Mouse (Mus musculus) right cerebral cortex, adult 2 months (tissue): ENCODE measurements around the gene Ociad2.

Experiments
- DNase-seq, 2 experiments: peaks; one replicate each; pipeline ENCODE4 v3.0.0; 2021 to 2022; ENCODE audit warnings: low spot score in 2 of 2

Ociad2 gene

DNA sequence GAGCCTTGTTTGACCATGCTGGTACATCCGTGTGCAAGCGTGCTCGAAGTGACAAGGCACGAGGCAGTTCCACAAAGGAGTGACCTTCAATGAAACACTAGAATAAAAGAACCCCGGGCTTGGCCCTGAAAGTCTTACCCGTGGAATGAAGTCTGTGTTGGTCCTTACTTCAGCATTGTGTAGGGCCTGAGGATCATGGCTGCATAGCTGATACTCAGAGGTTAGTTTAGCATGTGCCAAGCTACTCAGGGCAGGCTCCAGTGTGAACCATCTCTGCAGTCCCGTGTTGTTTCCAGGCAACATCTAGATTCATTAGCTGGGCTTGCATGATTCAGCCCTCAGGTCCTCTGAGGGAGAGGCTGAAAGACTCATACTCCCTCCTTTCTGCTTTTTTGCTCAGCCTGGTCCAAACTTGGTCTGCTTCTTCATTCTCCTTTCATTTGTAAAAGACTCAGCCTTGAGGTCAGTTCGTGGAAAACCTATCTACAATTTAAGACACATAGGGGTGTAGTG, at the start of gene Ociad2:
Gene Ociad2 (minus strand): TSS at position 306 of the 513 bp plus-strand sequence.
- DNase-seq: no peak

DNA sequence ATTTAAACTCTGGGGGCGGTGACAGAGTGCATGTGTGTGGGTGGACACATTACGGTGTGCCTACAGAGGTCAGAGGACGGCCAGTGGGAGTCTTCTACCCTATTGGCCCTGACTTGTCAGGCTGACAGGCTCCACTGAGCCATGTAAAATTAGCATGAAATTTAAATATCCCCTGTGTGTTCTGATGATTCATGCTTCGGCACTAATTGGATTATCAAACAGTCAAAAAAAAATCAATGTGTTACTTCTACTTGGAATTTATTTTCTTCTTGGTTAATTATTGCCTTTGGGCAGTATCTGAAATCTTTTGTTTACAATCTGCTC, 42.8 kb upstream of the Ociad2 start:
- DNase-seq: no peak

DNA sequence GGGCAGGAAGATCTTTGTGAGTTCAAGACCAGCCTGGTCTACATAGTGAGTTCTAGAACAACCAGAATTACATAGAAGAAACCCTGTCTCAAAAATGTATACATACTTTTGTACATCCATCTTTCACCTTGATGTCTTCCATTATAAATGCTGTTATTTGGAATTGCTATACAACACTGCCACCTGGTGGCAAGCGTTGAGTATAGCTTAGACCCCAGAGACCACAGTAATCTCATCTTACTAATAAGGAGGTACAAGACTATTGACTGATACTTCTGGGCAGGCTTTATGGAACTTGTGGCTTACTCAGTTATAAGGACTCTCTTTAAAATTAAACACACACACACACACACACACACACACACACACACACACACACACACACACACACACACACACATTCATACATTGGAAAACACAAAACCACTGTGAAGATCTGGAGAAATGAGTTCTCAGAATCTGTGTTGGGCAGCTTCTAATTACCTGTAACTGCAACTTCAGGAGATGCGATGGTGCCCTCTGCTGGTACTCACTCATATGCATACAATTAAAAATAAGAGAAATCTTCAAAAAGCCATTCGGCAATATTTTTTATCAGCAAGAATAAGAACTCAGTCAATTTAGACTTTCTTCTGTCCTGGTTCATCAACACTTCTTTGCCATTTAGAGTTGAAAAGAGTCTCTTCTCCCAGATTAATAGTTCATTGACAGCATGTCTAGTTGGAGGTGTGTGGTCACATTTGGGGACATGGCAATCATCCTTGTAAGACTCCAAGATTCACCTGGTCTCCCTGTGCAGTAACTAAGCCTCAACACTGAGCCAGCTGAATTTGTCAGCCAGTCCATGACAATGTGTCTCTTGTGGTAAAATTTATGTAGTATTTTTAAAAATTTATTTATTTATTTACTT, 42.2 kb upstream of the Ociad2 start:
- peak; percentile 80 for DNase-seq

DNA sequence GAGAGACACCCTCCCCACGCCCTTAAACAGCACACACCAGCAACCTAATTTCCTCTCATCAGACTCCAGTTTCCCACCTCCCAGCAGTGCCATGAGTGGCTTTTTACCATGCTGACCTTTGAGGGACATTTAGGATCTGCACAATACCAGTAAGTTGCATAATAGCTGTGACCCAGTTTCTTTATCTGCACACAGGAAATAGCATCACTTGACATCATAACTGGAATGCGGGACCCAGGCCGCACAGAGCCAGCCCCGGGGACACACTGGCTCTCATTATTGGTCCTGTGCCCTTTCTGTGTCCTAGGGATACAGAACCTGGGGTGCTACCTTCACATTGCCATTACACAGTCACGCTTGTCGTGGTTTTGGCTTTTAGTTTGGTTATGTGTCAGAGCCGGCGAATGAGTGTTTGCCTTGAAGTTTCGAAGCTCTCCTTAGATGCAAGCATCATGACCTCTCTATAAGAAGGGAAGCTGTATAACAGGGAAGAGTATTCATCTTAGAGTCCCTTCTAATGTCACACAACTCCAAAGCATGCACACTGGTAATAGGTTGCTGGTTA, 41.2 kb upstream of the Ociad2 start:
- DNase-seq: no peak

DNA sequence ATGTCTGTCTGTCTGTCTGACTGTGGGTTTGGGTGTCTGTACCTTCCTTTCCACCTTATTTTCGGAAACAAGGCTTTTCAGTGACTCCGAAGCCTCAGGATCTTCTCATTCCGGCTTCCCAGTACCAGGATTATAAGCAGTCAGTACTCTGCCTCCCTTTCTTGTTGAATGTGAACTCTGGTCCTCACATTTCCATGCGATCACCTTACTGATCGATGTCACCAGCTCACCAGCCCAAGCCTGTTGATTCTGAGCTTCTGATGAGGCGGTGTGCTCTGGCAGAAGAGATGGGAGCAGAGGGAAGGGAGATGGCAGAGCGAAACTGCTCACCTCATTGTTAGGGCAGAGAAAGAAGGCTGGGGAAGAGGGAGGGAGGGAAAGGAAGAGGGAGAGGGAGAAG, 40.7 kb upstream of the Ociad2 start:
- DNase-seq: no peak

DNA sequence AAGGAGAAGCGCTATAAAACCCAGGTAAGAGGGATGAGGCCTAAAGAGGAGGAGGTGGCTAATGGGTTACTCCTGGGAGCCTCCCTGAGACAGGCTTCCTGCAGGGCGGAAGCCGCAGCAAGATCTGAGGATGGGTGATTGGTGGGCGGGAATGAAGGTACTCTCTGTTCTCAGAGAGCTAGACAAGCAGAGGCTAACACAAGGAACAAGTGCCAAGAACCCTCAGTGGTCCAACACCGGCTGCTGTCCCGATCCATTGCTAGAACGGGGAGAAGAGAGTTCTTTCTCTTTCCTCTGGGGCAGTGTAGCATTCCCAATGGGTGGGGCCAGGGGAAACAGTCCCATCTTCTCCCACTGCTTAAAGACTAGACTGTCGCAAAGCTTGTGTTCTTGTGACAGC, 40.0 kb upstream of the Ociad2 start:
- DNase-seq: no peak

DNA sequence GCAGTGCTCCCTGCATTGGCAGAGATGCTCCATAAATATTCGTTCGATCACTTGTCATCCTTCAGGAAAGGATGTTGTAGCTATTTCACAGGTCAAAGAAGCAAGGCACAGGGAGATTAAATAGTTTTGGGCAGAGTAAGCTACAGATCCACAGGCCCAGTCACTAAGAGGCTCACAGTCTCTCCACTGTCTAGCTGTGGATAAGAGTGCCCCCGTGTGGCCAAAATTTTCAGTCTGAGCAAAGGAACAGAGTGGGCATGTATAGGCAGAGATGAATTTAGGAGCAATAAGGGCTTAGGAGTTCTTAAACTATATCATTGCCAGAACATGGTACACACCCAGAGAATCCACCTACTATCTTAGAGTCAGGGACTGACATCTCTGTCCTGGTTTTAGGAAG, 39.1 kb upstream of the Ociad2 start:
- DNase-seq: peak; percentile 94 to 96

DNA sequence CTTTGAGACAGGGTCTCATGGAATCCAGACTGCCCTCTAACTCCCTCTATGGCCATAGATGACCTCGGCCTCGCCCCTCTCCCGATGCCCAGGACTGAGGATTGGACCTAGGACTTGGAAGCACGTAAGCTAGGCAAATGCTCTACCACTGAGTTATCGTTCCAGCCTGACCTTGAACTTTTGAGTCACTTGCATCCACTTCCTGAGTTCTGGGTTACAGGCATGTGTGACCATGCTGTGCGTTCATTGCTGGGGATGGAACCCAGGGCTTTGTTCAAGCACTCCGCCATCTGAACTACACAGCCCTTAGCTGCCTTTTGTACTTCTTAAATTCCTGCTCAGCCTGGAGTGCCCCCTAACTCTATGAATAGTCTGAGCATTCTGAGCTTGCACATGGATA, 35.7 kb upstream of the Ociad2 start:
- DNase-seq: no peak

DNA sequence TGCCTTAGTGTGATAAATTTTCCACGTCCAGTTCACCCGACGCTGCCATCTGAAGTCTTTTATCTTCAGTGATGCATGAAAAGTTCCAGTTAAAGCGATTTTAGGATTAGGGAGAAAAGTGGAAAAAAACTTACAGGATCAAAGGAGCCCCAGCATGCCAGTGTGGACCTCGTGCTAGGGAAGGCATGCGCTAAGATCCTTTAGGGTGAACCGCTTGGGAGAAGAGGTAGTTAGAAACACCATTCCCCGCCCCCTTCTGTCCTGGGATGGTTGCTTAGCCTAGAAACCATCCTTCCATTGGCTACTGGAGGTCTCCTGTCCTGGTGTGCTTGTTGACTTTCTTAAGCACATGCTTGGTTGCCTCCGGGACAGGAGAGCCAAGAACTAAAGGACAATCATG, 35.2 kb upstream of the Ociad2 start:
- no peak for DNase-seq

DNA sequence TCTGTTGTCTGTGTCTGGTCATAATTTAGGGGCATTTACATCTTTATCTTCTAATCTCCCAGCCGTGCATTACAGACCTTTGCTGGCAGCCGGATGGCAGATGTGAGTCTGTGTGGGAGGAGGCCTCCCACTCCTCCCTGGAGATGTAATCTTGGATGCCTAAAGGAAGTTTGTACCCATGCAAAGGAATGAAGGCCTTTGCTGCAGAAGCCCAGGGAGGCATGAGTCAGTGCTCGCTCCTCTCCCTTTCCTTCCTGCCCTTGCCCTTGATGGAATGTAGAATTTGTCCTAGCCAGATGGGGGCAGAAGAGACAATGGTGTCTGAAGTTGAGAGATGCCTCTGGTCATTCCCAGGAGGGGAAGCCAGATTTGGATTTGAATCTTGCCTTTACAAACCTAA, 32.4 kb upstream of the Ociad2 start:
- no peak for DNase-seq

DNA sequence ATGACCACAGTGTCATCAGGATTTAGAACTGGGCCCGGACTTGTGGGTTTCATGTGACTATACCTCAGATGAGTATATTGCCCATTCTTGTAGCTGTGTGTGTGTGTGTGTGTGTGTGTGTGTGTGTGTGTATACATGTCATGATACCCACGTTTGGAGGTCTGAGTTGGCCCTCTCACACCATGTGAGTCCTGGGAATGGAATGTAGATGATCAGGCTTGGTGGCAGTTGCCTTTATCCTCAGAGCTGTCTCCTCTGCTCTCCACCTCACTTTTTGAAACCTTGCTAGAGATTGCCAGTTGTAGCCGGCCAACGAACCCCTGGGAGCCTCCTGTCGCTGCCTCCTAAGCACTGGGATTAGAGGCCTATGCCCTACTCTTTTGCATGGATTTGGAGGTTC, 31.8 kb upstream of the Ociad2 start:
- no peak for DNase-seq

DNA sequence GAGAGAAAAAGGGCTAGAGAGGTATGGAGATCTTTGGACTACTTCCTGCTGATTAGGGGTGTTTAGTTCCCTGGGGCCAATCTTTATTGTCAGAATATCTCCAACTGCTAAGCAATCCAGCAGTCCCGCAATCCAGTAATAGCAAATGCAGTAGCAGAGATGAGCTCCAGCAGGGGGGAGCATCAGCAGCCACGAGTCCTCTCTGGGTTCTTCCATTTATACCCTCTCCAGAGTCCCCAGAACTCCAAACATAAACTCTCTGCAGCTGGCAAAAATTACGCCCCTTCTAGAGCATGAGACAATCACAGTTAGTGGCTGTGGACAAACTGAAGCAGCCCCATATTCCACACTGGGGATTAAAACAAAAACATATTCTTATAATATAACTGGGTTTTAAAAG, 28.9 kb upstream of the Ociad2 start:
- no peak for DNase-seq

DNA sequence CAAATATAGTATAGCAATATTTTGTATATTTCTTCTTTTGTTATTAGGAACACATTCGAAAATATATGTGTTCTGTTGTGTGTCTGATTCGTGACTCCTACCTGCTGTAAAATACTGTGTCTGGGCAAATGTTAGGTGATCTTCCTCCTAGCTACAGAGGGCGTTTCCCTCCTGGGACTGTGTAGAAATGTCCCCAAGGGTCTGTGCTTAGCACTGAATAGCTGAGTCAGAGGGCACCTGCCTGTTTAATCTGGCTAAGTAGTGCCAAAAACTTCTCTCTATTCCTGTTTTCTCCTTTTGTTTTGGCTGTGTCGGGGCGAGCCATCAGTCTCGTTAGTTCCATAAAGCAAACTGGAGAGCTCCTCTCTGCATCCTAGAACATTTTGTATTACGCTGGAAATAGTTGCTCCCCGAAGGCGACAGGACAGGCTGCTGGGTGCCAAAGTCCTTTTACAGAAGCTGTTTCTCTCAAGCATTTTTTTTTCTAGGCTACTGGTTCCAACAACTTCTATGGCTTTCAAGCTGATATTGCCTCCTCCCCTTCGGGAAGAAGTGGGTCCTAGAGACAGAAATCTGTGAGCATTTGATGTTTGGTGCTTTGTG, 28.1 kb upstream of the Ociad2 start:
- peak in 1 of 2 experiments; percentile 39 for DNase-seq

DNA sequence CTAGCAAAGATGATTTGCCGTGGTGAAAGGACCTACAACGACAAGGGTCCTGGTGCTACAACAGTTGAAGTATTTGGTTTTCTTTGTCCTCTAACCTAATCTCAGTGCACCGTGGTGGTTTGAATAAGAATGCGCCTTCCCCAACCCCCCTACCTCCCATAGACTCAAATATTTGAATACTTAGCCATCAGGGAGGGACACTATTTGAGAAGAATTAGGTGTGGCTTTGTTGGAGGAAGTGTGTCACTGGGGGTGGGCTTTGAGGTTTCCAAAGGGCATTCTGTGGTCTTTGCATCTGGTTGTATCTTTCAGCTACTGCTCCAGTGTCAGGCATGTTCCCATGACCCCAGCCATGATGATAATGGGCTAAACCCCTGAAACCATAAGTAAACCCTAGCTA, 27.1 kb upstream of the Ociad2 start:
- DNase-seq: no peak

DNA sequence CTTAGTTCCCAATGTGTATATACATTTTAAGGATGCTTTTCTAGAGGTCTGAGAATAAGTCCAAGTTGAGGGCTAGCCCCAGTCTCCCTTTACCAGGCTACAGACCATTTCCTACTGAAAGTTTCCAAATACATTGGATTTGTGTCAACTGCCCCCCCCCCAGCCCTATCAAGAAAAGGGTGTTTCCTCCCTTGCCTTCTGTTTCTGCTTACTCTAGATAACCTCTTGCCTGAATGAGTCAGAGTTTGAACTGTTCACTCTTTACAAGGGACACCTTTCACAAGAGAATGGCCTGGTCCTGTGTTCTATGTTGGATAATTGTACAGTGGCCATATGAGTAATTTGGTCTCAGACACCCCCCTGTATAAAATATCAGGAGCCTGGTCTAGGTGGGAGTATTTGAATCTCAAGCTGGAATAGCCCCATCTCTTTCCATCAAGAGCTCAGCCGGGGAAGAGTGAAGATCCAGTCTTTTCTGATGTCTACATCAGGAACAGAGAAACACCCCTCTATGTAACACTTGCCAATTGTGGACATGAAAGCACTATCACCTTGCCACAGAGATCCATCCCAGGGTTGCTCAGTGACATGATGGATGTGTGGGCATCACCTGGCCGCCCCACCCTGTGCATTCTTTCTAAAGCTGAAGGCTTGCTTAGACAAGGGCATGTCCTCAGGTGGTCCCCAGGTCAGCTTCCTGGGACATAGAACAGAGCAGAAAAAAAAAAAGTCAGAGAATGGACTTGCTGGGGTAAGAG, 23.5 kb upstream of the Ociad2 start:
- DNase-seq: no peak

DNA sequence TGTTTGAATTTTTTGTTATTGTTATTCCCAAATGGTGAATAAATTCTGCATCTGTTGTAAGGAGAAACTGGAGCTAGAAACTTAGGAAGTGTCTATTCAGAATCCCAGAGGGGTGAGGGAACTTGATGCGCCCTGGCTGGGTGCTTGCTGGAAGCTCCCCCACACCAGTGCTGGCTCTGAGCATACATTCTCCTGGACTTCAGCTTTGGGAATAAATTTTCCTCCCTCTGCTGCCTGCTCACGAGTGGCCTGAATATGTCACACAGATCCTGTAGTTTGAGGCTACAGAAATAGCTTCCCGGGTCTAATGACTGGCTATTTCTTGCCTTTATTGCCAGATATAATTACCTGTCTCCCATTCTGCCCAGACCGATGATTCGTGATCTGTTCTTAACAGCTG, 22.0 kb upstream of the Ociad2 start:
- DNase-seq: no peak

DNA sequence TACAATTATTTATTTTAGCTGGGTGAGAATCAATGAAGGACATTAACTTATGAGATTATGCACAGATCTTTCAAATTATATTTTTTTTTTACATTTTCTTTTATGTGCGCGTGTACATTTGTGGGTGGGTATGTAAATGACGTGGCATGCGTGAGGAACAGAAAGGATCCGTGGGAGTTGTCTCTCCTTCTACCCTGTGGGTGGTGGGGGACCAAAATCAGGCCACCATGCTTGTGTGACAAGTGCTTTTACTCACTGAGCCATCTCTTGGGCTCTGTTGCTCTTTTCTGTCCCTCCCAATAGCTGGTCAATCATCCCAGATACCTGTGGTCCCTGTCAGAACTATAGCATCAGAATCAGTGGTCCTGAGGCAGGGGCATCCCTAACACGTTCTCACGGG, 21.5 kb upstream of the Ociad2 start:
- DNase-seq: peak in 1 of 2 experiments; percentile 26

DNA sequence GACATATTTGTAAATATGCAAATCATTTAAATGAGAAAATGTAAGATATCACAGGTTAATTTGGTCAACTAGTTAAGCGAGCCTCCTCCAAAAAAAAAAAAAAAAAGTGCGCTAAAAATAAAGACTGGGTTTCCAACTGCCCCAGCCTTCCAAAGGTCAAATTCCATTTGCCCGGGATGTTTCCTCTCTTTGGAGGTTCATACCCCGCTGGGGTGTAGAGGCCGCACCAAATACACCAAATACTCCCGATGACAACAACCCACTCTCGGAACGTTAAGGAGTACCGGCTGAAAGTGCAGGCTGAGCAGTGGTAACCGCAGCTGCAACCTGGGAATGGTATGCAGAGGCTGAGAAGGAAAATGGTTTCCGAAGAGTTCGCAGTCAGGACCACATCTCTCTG, 19.4 kb upstream of the Ociad2 start:
- no peak for DNase-seq

DNA sequence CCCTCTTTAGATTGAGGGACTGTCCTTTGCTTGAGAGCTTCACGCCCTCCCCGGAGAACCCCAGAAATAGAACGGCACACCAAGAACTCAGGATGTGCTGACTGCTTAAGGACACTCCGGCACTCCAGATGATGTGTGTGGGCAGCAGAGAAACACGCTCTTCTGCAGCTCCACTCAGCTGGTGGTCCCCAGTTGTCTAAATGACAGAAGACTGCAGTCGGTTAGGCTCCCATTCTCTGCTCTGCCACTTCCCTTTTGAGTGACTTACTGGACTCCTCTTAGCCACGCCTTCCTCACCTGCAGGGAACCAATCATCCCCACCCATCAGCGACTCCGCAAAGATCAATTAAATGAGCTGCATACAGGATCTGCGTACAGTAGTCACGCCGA, 18.9 kb upstream of the Ociad2 start:
- DNase-seq: peak; percentile 75 to 80

DNA sequence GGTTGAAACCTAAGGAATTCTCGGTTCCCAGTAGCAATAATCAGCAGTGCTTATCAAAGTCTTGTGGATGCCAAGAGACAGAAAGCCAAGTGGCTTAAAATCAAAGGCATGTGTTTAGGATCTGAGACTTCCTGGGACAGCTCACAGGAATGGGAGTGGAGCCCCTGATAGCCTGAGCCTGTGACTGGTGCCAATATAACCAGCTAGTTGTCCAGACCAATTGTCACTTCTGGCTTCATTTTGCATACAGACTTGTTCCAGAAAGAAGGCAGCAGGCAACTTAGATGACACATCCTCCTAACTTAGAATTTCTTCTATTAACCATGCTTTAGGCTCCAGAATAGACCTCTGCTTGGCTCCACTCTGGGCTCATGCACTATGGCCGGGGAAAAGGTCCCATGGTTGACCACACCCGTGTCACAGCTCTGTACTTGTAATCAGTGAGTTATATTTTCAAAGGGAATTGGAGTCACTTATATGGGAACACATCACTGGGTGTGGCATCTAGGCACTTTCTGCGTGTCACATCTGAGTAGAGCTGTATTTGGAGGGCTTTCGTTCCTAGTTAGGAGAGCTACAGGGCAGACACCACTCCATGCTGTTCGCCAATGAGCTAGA, 18.4 kb upstream of the Ociad2 start:
- DNase-seq: no peak

DNA sequence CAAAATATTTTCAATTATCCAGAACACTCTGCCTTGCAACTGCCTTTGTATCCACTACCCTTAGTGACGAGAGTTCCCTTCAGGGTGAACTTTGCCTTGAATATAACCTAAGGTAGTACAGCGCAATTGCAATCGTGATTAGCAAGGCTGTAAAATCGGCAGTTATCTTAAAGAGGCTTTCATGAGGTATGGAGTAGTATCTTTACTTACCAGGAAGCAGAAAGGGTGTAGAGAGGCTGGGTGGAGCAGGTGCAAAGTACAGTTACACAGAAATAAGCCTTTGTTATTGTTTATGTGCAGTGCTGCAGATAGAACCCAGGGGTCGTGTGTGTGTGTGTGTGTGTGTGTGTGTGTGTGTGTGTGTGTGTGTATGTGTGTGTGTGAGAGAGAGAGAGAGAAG, 14.6 kb upstream of the Ociad2 start:
- no peak for DNase-seq

DNA sequence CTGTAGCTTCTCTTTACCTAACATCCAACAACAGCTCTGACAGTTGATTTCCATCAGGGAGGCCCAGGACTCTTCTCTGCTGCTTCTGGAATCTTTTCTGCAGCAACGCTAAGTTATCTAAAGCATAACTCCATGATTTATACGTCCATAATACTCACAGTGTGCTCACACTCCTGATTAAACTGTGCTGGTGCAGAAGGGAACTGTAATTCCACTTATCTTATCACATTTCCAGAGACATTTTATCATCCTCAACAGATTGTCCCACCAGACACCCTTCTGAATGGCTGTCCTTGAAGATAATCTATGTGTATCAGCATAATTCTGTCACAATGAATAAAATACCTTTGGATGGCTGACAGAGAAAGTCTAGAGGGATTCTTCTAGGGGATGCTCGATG, 13.2 kb upstream of the Ociad2 start:
- DNase-seq: no peak
